Mouse (Mus musculus) limb, embryonic 13.5 days (tissue): ENCODE measurements at regions not wholly inside any gene's neighbourhood (a gene's known extent, or its start where the extent isn't known, plus 50 kb on each side); places are given as distances from the start of the nearest gene placed in this dataset.

Source experiments
- ATAC-seq: fragments of 200-750 bp; cut with Nextera tagmentation; 2 replicates; pipeline ENCODE4 v1.8.0; 2017; ENCODE audit warnings: low read depth, moderate number of reproducible peaks, moderate TSS enrichment; ENCODE audit not compliant: low FRiP score
- H3K27ac ChIP-seq: fragments of 300-500 bp; sonication (generic); 2 replicates; pipeline ENCODE4 v1.5.1; 2015; ENCODE audit warnings: inconsistent platforms, mild to moderate bottlenecking, moderate library complexity
- H3K27me3 ChIP-seq: fragments of 300-500 bp; sonication (generic); 2 replicates; pipeline ENCODE4 v1.6.1; 2015; ENCODE audit warnings: mild to moderate bottlenecking, inconsistent platforms
- H3K36me3 ChIP-seq: fragments of 300-500 bp; sonication (generic); 2 replicates; pipeline ENCODE4 v1.6.1; 2015; ENCODE audit warnings: inconsistent platforms, mild to moderate bottlenecking, moderate library complexity
- H3K4me1 ChIP-seq: fragments of 300-500 bp; sonication (generic); 2 replicates; pipeline ENCODE4 v1.6.1; 2015; ENCODE audit warnings: inconsistent platforms
- H3K4me2 ChIP-seq: fragments of 300-500 bp; sonication (generic); replicated peaks from 2 replicates; pipeline ENCODE4 v1.6.1; 2015; ENCODE audit warnings: inconsistent platforms, mild to moderate bottlenecking, moderate library complexity
- H3K4me3 ChIP-seq: fragments of 300-500 bp; sonication (generic); 2 replicates; pipeline ENCODE4 v1.5.1; 2015; ENCODE audit warnings: moderate library complexity, mild to moderate bottlenecking, inconsistent platforms
- H3K9ac ChIP-seq: fragments of 300-500 bp; sonication (generic); 2 replicates; pipeline ENCODE4 v1.6.1; 2015; ENCODE audit warnings: mild to moderate bottlenecking, inconsistent platforms
- H3K9me3 ChIP-seq: fragments of 300-500 bp; sonication (generic); 2 replicates; pipeline ENCODE4 v1.6.1; 2016; ENCODE audit warnings: inconsistent platforms
- whole genome bisulfite sequencing: fragments of 180-500 bp; shearing (Covaris S2); methylation state at CpG from one replicate; pipeline ENCODE4 v1.1.7; 2015; 5-methylcytosine and 5-hydroxymethylcytosine counted together

DNA sequence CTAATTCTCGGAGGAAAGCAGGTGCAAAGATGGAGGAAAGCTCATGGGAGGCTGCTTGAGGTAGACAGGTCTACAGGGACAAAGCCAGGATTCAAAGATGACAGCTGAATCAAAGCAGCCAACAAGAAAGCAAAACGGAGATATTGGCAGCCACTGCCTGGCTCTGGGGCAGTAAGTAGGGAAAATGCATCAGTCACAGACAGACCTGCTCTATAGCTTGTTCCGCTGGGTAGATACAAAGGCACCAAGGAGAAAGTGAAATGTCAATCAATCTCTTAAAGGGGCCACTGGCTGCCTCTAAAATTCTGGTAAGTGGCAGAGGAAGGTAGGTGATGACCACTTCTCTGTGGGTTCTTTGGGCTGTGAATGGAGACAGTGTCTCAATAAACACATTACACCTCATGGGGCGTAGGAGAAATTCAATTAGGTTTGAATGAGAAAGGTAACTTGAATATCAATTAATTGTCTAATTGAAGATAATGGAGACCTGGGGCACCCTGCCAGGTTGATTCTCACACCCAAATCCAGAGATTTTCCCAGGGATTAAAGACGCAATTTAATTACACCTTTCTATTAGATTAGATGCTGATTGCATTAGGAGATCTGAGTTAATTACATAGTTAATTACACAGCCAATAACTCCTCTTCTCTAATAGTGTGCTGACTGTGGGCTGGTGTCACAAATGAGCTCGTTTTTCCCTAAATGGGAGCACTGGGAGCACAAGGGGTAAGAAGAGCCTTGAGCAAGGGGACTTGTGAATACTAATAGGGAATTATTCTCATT, 555.1 kb downstream of the Gm9195 start:
- Histone ChIP-seq H3K4me2 (no peak overlapping the region), H3K9me3 (no peaks in the 10 kb centered on the region), H3K27ac (no peak overlapping the region), H3K27me3 (no peaks in the 10 kb centered on the region), H3K4me1 (no peaks in the 10 kb centered on the region), H3K36me3 (no peaks in the 10 kb centered on the region), H3K4me3 (no peak overlapping the region), H3K9ac (no peak overlapping the region)
- WGBS: 65% methylated on average over 6 of the region's 6 CpGs
- ATAC-seq: no peak

- no peaks in the 10 kb centered on the region for H3K27me3 ChIP-seq
- no peaks in the 10 kb centered on the region for H3K36me3 ChIP-seq
- no peaks in the 10 kb centered on the region for H3K4me1 ChIP-seq
- 50% methylated on average over 5 of the region's 5 CpGs for WGBS
- no peaks in the 10 kb centered on the region for H3K9me3 ChIP-seq
- H3K9ac ChIP-seq: no peak overlapping the region
- no peak overlapping the region for H3K27ac ChIP-seq
- ATAC-seq: no peak
- H3K4me2 ChIP-seq: no peak overlapping the region
- H3K4me3 ChIP-seq: no peak overlapping the region
Measured at GRCm38 (mm10) chr14:71915964-71916363, 575.7 kb downstream of the Gm9195 start.

DNA sequence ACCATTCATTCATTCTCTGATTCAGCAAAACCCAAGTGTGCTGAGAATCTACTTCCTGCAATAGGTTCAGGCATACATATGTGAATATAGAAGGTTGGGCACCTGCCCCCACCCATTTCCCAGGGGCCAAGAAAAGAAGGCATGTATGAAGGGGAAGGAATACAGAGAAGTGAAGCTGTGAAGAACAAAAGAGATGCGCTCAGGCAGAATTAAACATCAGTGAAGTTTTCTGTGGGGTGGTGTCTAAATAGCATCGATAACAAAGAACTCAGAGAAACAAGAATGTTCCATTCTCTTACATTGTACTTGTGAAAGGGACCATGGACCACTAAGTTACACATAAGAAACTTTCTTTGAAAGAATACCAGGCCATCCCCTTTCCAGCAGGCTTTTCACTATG, 580.7 kb downstream of the Gm9195 start:
- WGBS: 90% methylated on average over 2 of the region's 2 CpGs
- no peak for ATAC-seq
- Histone ChIP-seq H3K9me3 (no peaks in the 10 kb centered on the region), H3K27me3 (no peaks in the 10 kb centered on the region), H3K4me1 (no peaks in the 10 kb centered on the region), H3K4me2 (no peak overlapping the region), H3K9ac (no peak overlapping the region), H3K36me3 (no peaks in the 10 kb centered on the region), H3K4me3 (no peak overlapping the region), H3K27ac (no peak overlapping the region)

DNA sequence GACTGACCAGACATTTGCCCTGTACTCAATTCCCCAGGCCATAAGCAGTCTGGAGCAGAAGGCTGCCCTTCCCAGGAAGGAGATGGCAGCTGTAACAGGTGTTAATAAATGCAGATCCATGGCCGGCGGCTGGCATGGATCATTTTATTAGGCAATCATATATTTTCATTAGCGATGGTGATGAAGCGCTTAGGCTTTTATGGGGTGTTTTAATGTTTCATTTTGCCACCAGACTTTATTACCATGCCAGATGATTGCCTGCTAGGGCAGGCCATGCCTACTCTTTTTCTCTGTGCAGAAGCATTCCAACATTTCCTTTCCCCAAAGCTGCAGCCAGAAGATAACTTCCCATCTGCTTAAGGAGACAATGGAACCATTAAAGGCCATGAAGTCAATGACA, 596.2 kb downstream of the Gm9195 start:
- H3K36me3 ChIP-seq: no peaks in the 10 kb centered on the region
- H3K4me1 ChIP-seq: 0 out of 2 replicates have a peak, but pooled peaks cover 7% of the 10 kb centered on the region
- no peak overlapping the region for H3K9ac ChIP-seq
- no peaks in the 10 kb centered on the region for H3K9me3 ChIP-seq
- no peak overlapping the region for H3K4me2 ChIP-seq
- no peak overlapping the region for H3K4me3 ChIP-seq
- 29% methylated on average over 4 of the region's 4 CpGs for WGBS
- H3K27ac ChIP-seq: no peak overlapping the region
- no peak for ATAC-seq
- H3K27me3 ChIP-seq: 0 out of 2 replicates have a peak, but pooled peaks cover 3% of the 10 kb centered on the region

- Histone ChIP-seq H3K4me3 (no peak overlapping the region), H3K9ac (no peak overlapping the region), H3K27ac (no peak overlapping the region), H3K27me3 (0 out of 2 replicates have a peak, but pooled peaks cover 3% of the 10 kb centered on the region), H3K4me2 (no peak overlapping the region), H3K4me1 (0 out of 2 replicates have a peak, but pooled peaks cover 7% of the 10 kb centered on the region), H3K9me3 (no peaks in the 10 kb centered on the region), H3K36me3 (no peaks in the 10 kb centered on the region)
- ATAC-seq: no peak
- WGBS: 70% methylated on average over 4 of the region's 4 CpGs
Measured at GRCm38 (mm10) chr14:71894811-71895210, 596.8 kb downstream of the Gm9195 start.

- Histone ChIP-seq H3K9ac (no peak overlapping the region), H3K27ac (no peak overlapping the region), H3K4me1 (0 out of 2 replicates have a peak, but pooled peaks cover 7% of the 10 kb centered on the region), H3K4me3 (no peak overlapping the region), H3K27me3 (no peaks in the 10 kb centered on the region), H3K36me3 (no peaks in the 10 kb centered on the region), H3K4me2 (no peak overlapping the region), H3K9me3 (no peaks in the 10 kb centered on the region)
- ATAC-seq: no peak
- 65% methylated on average over 1 of the region's 1 CpGs for WGBS
Measured at GRCm38 (mm10) chr14:71893361-71893760, 598.3 kb downstream of the Gm9195 start.

DNA sequence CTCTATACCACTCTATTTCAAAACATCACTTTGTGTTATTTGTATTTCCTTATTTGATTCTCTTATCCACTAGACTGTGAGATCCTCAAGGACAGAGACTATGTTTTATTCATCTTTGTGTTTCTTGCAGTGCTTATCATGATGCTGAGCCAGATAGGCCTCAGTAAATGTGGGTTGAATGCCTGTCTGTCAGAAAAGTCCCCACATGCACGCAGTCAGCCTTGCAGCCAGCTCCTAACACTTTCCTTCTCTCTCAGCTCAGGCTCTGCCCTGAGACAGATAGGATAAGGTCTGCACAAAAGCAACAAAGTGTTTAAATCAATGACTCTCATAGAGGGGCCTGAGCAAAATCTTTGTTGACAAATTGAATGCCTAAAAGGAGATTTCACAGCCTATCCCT, 600.0 kb downstream of the Gm9195 start:
- H3K9ac ChIP-seq: no peak overlapping the region
- no peak overlapping the region for H3K27ac ChIP-seq
- H3K4me3 ChIP-seq: no peak overlapping the region
- WGBS: 81% methylated on average over 1 of the region's 1 CpGs
- no peaks in the 10 kb centered on the region for H3K9me3 ChIP-seq
- H3K4me1 ChIP-seq: 0 out of 2 replicates have a peak, but pooled peaks cover 7% of the 10 kb centered on the region
- no peaks in the 10 kb centered on the region for H3K27me3 ChIP-seq
- H3K4me2 ChIP-seq: no peak overlapping the region
- no peaks in the 10 kb centered on the region for H3K36me3 ChIP-seq
- ATAC-seq: no peak

DNA sequence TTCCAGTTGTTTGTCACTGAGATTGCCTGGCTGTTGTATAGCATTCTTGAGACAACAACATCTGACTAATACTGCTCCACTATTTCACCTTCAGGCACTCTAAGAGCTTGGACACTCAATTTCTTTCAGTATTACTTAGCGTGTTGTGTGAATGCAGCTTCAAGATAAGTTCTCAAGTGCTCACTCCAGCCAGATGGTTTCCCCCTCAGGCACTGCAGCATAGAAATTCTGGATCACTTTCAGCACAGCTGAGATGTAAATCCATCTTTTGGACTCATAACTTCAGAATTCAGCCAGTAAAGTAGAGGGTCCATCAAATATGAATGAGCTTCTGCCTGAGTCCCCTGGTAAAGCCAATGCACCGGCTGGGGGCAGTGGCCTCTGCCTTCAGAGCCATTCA, 608.8 kb downstream of the Gm9195 start:
- WGBS: 88% methylated on average over 2 of the region's 2 CpGs
- Histone ChIP-seq H3K4me3 (no peak overlapping the region), H3K4me2 (no peak overlapping the region), H3K27me3 (no peaks in the 10 kb centered on the region), H3K36me3 (no peaks in the 10 kb centered on the region), H3K4me1 (no peaks in the 10 kb centered on the region), H3K9me3 (no peaks in the 10 kb centered on the region), H3K9ac (no peak overlapping the region), H3K27ac (no peak overlapping the region)
- no peak for ATAC-seq

DNA sequence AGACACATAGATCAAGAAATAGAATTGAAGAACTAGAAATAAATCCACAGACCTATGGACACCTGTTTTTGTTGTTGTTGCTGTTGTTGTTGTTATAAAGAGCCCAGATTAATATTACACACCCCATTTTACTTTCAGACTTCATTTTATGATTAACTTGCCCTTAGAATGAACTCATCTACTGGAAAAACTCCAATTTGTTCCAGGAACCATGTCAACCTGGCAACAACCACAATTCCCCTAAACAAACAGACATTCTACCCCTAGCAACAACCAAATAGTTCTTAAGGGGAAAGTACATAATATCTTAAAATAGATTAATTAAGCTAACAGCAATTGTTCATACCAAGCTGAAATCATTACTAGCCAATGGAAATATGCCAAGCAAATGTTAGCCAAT, 646.1 kb downstream of the Gm9195 start:
- H3K36me3 ChIP-seq: no peaks in the 10 kb centered on the region
- no peak overlapping the region for H3K27ac ChIP-seq
- no peaks in the 10 kb centered on the region for H3K27me3 ChIP-seq
- no peaks in the 10 kb centered on the region for H3K4me1 ChIP-seq
- H3K9me3 ChIP-seq: no peaks in the 10 kb centered on the region
- no peak for ATAC-seq
- H3K9ac ChIP-seq: no peak overlapping the region
- H3K4me2 ChIP-seq: no peak overlapping the region
- H3K4me3 ChIP-seq: no peak overlapping the region

DNA sequence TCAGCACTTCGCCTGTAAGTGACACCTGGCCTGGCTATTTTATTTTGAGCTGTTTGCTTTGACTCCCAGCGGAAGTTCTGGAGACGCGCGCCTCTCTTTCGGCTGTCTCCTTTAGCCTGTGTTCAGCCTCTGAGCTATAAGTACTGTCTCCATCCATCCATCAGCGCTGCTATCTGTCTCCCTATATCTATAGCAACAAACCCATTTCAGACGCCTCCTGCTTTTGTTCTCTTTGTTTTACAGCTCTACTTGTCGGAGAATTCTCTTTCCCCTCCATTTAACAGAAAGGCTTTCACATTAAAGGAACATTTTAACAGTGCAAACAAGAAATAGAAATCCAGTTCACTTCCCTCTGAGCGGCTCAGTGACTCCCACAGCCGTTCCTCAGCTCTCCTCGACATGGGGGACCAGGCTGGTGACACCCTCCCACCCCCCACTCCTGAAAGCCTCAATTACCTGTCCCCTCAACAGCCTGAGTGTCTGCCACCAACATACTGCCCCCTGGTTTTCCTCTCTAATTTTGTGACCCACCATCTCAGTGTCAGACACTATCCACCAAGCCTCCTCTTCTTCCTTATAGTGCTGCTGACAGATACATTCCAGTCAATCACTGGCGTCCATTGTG, 682.7 kb downstream of the Gm9195 start:
- Histone ChIP-seq H3K27me3 (peaks cover 33% of the 10 kb centered on the region; the same call in 1 of the 2 replicates), H3K4me1 (peaks cover 12% of the 10 kb centered on the region), H3K4me2 (no peak overlapping the region), H3K9ac (no peak overlapping the region), H3K27ac (no peak overlapping the region), H3K9me3 (no peaks in the 10 kb centered on the region), H3K4me3 (no peak overlapping the region), H3K36me3 (no peaks in the 10 kb centered on the region)
- WGBS: 55% methylated on average over 13 of the region's 13 CpGs
- no peak for ATAC-seq

DNA sequence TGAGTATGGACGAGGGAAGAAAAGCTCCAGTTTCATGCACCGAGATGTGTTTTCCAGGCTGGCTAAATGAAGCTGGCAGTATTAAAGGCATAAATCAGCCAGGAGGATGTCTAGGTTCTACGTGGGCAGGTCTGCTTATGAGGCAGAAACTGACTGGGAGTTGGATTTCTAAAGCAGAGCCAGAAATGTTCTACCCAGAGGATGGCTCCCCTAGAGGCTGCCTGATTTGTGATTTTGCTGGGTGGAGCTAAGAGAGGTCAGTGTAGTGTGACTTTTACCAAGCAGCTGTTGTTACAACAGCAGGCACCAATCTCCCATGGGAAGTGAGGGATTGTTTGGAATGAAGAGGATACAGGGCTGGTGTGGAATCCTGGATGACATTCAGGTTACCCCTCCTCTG, 686.0 kb downstream of the Gm9195 start:
- H3K9me3 ChIP-seq: no peaks in the 10 kb centered on the region
- ATAC-seq: no peak
- 56% methylated on average over 3 of the region's 3 CpGs for WGBS
- no peak overlapping the region for H3K9ac ChIP-seq
- no peaks in the 10 kb centered on the region for H3K36me3 ChIP-seq
- H3K27me3 ChIP-seq: peaks cover 28% of the 10 kb centered on the region; the same call in 1 of the 2 replicates
- H3K4me2 ChIP-seq: no peak overlapping the region
- H3K4me3 ChIP-seq: no peak overlapping the region
- H3K4me1 ChIP-seq: peaks cover 12% of the 10 kb centered on the region
- no peak overlapping the region for H3K27ac ChIP-seq

DNA sequence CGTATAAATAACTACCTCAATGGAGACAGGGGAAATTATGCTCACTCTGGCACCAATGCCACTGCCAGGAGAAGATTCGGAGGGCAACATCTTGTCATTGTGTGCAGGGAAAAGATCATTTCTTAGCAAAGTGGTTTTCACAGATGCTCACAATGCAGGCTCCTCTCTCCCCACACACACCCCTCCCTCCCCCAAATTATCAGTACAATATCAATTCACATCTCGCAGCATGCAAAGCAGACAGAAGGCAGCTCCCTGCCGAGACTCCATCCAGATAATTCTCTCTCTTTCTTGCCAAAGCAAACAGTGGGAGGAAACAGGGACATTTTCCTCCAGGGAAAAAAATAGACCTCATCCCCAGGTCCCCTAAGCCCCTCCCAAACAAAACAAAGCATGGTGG, 691.8 kb downstream of the Gm9195 start:
- Histone ChIP-seq H3K9ac (no peak overlapping the region), H3K4me1 (no peaks in the 10 kb centered on the region), H3K27ac (no peak overlapping the region), H3K4me2 (no peak overlapping the region), H3K36me3 (no peaks in the 10 kb centered on the region), H3K27me3 (peaks cover 4% of the 10 kb centered on the region; the same call in 1 of the 2 replicates), H3K4me3 (no peak overlapping the region), H3K9me3 (no peaks in the 10 kb centered on the region)
- ATAC-seq: no peak
- 79% methylated on average over 4 of the region's 4 CpGs for WGBS
